Mouse (Mus musculus): ENCODE measurements around the gene Lrrc18. TPM values are rescaled to one million over a fixed set of nuclear protein-coding genes. Genes with fewer than 3 reads are reported as not detected.

Gene Lrrc18
- polyA plus RNA-seq, 1 experiment from 2014 or later = 0.53 TPM

DNA sequence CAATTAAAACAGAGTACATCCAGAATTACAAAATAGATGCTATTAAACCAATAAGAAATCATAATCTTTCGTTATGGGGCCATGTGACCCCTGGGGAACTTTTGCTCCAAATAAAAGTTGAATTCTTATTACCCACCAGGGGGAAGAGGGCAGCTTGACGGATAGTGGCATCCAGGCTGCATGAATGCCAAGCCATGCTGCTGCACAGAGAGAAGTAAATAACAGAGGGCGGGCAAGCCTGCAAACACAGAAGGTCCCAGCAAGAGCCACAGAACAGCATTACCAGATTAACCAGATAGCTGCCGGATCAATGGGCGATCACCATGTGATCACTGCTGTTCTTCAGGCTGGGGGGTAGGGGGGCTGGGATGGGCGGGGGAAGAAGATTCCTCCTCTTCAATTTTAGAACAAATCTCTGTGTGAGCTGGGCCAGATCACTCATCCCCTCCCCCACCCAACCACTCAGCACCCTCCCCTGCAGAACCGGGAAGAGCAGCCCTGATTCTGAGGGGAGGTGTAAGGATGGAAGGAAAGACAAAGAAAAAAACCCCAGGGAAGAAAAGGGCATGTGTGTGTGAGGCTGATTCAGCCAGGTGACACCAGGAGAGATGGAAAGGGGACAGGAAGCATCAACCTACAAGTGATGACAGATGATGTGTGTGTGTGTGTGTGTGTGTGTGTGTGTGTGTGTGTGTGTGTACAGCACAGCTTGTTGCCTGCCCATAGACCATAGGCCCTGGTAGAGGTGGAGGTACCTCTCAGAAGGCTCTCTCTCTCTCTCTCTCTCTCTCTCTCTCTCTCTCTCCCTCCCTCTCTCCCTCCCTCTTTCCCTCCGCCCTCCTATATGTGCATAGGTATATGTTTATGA, 9.2 kb downstream of the Lrrc18 start:
- ATAC-seq (ENCODE audit: low FRiP score, low read depth) = peak; percentile 52; the same call in 1 of the 2 replicates
- H3K4me3 ChIP-seq = no peak overlapping the region
- H3K27ac ChIP-seq (replicated peaks) = no peak overlapping the region
- no peaks in the 10 kb centered on the region for H3K9me3 ChIP-seq
- H3K4me2 ChIP-seq = no peak overlapping the region
- 26% methylated on average over 8 of the region's 8 CpGs for whole genome bisulfite sequencing
- H3K9ac ChIP-seq = no peak overlapping the region
- peaks cover 18% of the 10 kb centered on the region for H3K4me1 ChIP-seq (replicated peaks)
- H3K36me3 ChIP-seq = no peaks in the 10 kb centered on the region
- no peaks in the 10 kb centered on the region for H3K27me3 ChIP-seq

DNA sequence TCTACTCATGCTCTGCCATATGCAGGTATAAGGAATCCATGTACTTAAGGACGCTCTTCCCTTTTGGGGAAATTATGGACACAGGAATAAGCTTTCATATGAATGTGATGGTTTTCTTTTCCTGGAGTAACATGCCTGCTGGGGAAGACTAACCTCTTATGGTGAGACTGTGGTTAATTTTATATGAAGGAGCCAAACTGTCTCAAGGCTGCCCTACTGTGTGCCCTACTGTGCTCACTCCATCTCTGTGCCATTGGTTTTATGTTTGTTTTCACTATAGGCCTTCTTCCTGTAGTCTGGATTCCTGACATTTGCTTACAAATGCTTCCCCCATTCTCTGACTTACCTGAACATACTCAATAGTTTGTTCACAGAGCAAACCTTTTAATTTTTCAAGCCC, 13.9 kb downstream of the Lrrc18 start:
- no peak overlapping the region for H3K4me3 ChIP-seq
- WGBS = 100% methylated on average over 1 of the region's 1 CpGs
- no peak for ATAC-seq (ENCODE audit: low FRiP score, low read depth)
- no peak overlapping the region for H3K27ac ChIP-seq (replicated peaks)
- H3K36me3 ChIP-seq = no peaks in the 10 kb centered on the region
- H3K4me2 ChIP-seq = no peak overlapping the region
- H3K27me3 ChIP-seq = no peaks in the 10 kb centered on the region
- H3K4me1 ChIP-seq (replicated peaks) = peaks cover 6% of the 10 kb centered on the region
- no peaks in the 10 kb centered on the region for H3K9me3 ChIP-seq
- H3K9ac ChIP-seq = no peak overlapping the region

DNA sequence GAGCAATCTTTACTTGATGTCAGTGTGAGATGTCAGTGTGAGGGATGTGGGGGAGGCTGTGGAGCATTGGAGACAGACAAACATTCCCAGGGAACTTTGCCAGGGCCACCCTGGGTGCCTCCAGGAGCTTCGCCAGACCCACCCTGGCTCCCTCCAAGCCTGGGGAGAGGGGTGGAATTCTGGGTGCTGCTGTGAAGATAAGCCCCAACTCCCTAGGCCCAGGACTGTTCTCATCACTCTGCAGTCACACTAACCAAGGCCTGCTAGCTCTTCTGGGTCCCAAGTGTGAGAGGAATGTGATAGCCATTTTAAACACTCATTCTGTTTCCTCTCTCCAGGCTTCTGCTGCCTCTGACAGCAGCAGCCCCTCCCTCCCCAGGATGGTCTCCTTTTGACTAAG, 16.5 kb downstream of the Lrrc18 start:
- Histone ChIP-seq H3K27ac (replicated peaks) (no peak overlapping the region), H3K27me3 (no peaks in the 10 kb centered on the region), H3K9me3 (no peaks in the 10 kb centered on the region), H3K4me2 (no peak overlapping the region), H3K4me3 (no peak overlapping the region), H3K4me1 (replicated peaks) (no peaks in the 10 kb centered on the region), H3K36me3 (no peaks in the 10 kb centered on the region), H3K9ac (no peak overlapping the region)
- WGBS = 100% methylated on average over 1 of the region's 1 CpGs
- ATAC-seq (ENCODE audit: low FRiP score, low read depth) = no peak

DNA sequence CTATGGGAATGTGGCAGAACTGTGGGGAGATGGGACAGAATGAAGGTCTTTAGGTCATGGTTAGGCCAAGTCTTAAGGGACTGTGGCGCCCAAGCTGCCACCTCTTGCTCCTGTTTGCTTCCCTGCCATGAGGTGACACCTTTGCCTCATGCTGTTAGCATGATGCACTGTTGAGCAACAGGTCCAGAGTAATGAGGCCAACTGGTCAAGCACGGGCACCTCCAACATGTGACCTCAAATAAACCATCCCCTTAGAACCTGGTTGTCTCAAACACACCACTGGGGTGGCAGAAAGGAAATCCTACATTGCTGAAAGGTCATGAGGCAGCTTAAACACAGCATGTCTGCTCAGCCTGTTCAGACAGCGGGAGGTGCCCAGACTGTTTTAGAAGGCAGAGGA, 27.9 kb downstream of the Lrrc18 start:
- Histone ChIP-seq H3K9me3 (no peaks in the 10 kb centered on the region), H3K4me3 (no peak overlapping the region), H3K4me2 (no peak overlapping the region), H3K27me3 (no peaks in the 10 kb centered on the region), H3K27ac (replicated peaks) (no peak overlapping the region), H3K9ac (no peak overlapping the region), H3K36me3 (no peaks in the 10 kb centered on the region), H3K4me1 (replicated peaks) (no peaks in the 10 kb centered on the region)
- 85% methylated on average over 3 of the region's 3 CpGs for WGBS
- no peak for ATAC-seq (ENCODE audit: low FRiP score, low read depth)

DNA sequence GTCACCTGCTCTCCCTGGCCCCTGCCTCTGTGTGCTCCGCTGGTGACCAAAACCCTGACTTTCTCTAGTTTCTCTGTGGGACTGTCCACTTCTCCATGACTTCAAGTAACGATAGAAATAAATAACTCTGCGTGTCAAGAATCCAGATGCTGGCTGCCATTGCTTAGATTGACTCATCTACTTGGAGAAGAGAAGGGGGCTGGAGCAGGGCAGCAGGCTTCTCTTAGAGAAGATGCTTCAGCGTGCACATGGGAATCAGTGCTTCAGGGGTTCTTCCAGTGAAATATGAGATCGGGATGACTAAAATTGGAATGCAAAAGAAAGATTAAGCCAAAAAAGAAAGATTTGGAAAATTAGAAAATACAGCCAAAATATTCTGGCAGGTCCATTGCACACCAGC, 28.4 kb downstream of the Lrrc18 start:
- Histone ChIP-seq H3K4me3 (no peak overlapping the region), H3K4me2 (no peak overlapping the region), H3K9me3 (no peaks in the 10 kb centered on the region), H3K4me1 (replicated peaks) (no peaks in the 10 kb centered on the region), H3K27me3 (no peaks in the 10 kb centered on the region), H3K9ac (no peak overlapping the region), H3K27ac (replicated peaks) (no peak overlapping the region), H3K36me3 (no peaks in the 10 kb centered on the region)
- WGBS = 71% methylated on average over 5 of the region's 5 CpGs
- no peak for ATAC-seq (ENCODE audit: low FRiP score, low read depth)

DNA sequence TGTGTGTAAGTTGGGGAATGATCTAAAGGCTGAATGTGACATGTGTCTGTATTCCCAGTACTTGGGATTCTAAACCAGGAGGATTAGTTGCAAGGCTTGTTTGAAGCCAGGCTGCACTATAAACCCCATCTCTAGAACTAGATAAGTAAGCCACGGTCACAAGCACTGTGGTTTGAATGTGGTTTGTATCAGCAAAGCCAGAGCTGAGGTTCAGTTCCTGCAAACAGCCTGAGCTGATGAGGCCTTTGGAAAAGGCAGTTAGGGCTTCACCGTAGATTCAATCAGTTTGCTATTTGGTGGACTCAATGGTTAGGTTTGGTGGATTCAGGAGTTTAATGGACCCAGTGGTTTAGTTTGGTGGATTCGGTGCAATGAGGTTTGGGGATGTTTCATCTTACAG, 39.7 kb downstream of the Lrrc18 start:
- Histone ChIP-seq H3K4me2 (no peak overlapping the region), H3K4me3 (no peak overlapping the region), H3K4me1 (replicated peaks) (no peaks in the 10 kb centered on the region), H3K9ac (no peak overlapping the region), H3K27me3 (no peaks in the 10 kb centered on the region), H3K36me3 (no peaks in the 10 kb centered on the region), H3K9me3 (no peaks in the 10 kb centered on the region), H3K27ac (replicated peaks) (no peak overlapping the region)
- WGBS = 82% methylated on average over 3 of the region's 3 CpGs
- no peak for ATAC-seq (ENCODE audit: low FRiP score, low read depth)

DNA sequence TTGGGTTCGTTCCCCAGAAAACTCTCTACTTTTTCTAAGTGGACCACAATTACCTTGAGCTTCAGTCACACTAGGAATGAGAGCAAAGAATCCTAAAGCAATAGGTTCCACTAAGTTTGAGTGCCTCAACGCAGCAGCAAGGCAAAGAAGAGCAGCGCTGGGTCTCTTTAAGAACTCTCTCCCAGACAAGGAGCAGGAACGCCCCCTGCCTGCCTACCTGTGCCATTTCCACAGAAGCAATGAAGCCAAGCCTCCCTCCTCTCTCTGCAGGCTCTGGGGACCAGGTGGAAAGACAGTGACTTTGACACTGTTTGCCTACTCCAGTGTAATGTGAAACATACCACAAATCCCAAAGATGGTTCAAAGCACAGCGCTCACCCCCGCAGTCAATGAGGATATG, 42.2 kb downstream of the Lrrc18 start:
- 44% methylated on average over 6 of the region's 6 CpGs for WGBS

DNA sequence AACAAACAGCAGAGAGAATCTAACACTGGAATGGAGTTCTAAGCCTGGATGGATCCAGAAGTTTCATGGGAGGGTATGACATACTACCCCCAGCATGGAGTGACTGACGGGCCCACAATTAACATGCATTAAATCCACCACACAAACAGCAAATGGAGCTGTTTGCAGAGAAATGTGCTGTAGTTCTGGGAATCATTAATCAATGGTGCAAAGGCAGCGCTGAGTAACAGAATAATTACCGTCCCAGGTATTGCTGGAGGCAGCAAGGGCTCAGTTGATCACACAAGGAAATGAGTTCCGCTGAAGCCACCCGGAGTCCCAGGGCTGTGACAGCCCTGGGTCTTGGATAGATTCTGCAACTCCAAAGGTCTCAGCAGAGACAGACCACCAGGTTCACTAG, 44.2 kb downstream of the Lrrc18 start:
- no peak overlapping the region for H3K9ac ChIP-seq
- no peak overlapping the region for H3K4me3 ChIP-seq
- no peak overlapping the region for H3K4me2 ChIP-seq
- no peak overlapping the region for H3K27ac ChIP-seq (replicated peaks)
- H3K27me3 ChIP-seq = no peaks in the 10 kb centered on the region
- no peaks in the 10 kb centered on the region for H3K36me3 ChIP-seq
- ATAC-seq (ENCODE audit: low FRiP score, low read depth) = no peak
- H3K9me3 ChIP-seq = no peaks in the 10 kb centered on the region
- WGBS = 50% methylated on average over 5 of the region's 5 CpGs
- no peaks in the 10 kb centered on the region for H3K4me1 ChIP-seq (replicated peaks)

More for the DNA sequence above, 42.2 kb downstream of the Lrrc18 start:
- no peak overlapping the region for H3K9ac ChIP-seq
- no peaks in the 10 kb centered on the region for H3K36me3 ChIP-seq
- no peaks in the 10 kb centered on the region for H3K9me3 ChIP-seq
- no peaks in the 10 kb centered on the region for H3K27me3 ChIP-seq
- no peak overlapping the region for H3K4me3 ChIP-seq
- H3K4me1 ChIP-seq (replicated peaks) = no peaks in the 10 kb centered on the region
- 0 out of 2 replicates have a peak, but pooled peaks have one; percentile 38 for ATAC-seq (ENCODE audit: low FRiP score, low read depth)
- H3K4me2 ChIP-seq = no peak overlapping the region
- no peak overlapping the region for H3K27ac ChIP-seq (replicated peaks)

DNA sequence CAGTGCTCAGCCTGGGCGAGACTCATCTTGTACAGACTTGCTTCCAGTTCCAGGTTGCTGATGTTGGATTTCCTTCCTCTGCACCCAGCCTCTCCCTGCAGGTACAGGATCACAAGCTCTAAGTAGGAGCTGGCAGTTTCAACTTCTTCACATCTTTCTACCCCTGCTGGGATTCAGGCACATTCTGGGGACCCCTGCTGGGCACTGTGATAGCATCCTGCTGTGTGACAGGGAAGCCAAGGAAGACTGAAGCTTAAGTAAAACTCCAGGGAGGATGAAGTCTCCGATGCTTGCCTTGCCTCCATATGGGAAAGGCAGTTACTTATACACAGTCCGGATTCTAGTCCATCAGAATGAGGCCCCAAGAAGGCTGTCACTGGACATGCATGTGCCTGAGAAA, 45.6 kb downstream of the Lrrc18 start:
- Histone ChIP-seq H3K9ac (no peak overlapping the region), H3K9me3 (no peaks in the 10 kb centered on the region), H3K4me1 (replicated peaks) (no peaks in the 10 kb centered on the region), H3K4me2 (no peak overlapping the region), H3K36me3 (no peaks in the 10 kb centered on the region), H3K27me3 (no peaks in the 10 kb centered on the region), H3K27ac (replicated peaks) (no peak overlapping the region), H3K4me3 (no peak overlapping the region)
- WGBS = 35% methylated on average over 3 of the region's 3 CpGs
- no peak for ATAC-seq (ENCODE audit: low FRiP score, low read depth)

DNA sequence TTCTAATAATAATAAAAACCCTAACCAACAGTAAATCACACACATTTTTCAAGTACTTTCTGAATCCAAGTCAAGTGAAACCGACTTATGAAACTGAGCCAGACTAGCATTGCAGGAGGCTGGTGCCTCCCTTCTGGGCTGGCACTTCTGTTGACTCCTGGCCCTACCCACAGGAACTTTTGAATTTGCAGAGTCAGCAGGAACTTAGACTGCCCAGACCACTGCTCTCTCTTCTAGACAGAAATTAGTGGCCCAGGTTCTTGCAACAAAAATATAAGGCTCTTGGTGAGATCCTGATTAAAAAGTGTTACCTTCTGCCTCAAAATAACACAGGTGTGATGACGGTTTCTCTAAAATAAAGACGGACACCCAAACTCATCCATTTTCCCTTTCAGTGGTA, 54.0 kb downstream of the Lrrc18 start:
- H3K9ac ChIP-seq = no peak overlapping the region
- H3K27me3 ChIP-seq = no peaks in the 10 kb centered on the region
- ATAC-seq (ENCODE audit: low FRiP score, low read depth) = no peak
- 90% methylated on average over 3 of the region's 3 CpGs for WGBS
- H3K36me3 ChIP-seq = no peaks in the 10 kb centered on the region
- H3K4me1 ChIP-seq (replicated peaks) = no peaks in the 10 kb centered on the region
- no peaks in the 10 kb centered on the region for H3K9me3 ChIP-seq
- no peak overlapping the region for H3K4me2 ChIP-seq
- H3K27ac ChIP-seq (replicated peaks) = no peak overlapping the region
- H3K4me3 ChIP-seq = no peak overlapping the region

DNA sequence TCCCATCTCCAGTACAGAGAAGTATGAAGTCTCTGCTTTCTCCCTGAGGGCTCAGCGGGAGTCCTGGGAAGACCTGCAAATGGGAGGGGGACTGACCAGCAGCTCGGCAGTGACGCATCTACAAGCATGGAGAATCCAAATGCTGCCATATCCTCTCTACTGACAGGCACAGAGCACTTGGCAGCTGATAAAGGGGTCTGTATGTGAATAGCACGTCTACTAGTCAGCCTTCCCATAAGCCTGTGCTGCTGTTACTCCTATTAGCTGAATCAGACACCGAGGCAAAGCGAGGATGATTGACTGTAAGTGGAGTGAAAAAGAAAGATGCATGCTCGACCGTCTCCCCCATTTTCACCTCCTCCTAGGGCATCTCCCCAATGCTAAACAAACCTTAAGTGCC, 62.3 kb downstream of the Lrrc18 start:
- Histone ChIP-seq H3K9ac (no peak overlapping the region), H3K9me3 (no peaks in the 10 kb centered on the region), H3K36me3 (no peaks in the 10 kb centered on the region), H3K4me2 (no peak overlapping the region), H3K4me1 (replicated peaks) (peaks cover 8% of the 10 kb centered on the region; the same call in 1 of the 2 replicates), H3K27ac (replicated peaks) (no peak overlapping the region), H3K27me3 (no peaks in the 10 kb centered on the region), H3K4me3 (no peak overlapping the region)
- no peak for ATAC-seq (ENCODE audit: low FRiP score, low read depth)
- 35% methylated on average over 8 of the region's 8 CpGs for WGBS

DNA sequence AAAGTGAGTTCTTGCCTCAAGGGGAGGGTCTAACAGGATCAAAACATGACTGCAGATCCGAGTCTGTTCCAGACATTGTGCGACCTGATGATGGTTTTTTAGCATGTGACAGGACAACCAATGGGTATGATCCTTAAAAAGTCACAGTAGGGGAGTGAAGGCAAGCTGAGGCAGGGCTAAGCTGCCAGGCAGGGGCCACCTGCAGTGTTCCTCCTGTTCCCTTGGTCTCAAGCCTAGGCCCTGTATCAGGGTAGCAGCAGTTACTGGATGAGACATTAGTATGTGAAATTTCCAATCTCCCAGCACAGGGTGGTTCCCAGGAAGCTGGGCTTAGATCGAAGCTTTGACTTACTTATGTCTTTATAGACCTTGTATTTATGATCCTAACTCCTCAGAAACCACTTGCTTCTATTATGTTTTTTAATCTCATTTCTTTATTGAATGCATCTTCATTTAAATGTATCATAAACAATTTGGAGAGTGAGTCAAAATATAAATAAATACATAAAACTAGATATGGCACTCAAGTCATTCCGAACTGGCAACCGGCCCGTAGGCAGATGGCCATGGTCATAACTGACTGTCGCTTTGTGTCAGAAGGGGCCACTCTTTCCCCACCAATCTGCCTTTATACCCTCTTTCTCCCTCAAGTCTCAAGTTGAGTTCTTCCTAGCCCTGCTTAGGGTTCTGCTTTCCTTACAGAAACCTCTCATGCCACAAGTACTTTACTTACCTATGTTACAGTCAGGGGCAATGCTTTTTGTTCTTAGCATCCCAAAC, 67.9 kb downstream of the Lrrc18 start:
- 87% methylated on average over 7 of the region's 7 CpGs for WGBS
- no peak for ATAC-seq (ENCODE audit: low FRiP score, low read depth)
- no peaks in the 10 kb centered on the region for H3K36me3 ChIP-seq
- no peaks in the 10 kb centered on the region for H3K9me3 ChIP-seq
- no peak overlapping the region for H3K4me3 ChIP-seq
- peaks cover 1% of the 10 kb centered on the region; the same call in 1 of the 2 replicates for H3K4me1 ChIP-seq (replicated peaks)
- H3K27me3 ChIP-seq = no peaks in the 10 kb centered on the region
- H3K9ac ChIP-seq = no peak overlapping the region
- H3K4me2 ChIP-seq = no peak overlapping the region
- no peak overlapping the region for H3K27ac ChIP-seq (replicated peaks)
